Mouse (Mus musculus) Patski (cell line): ENCODE data around the gene Cpeb3. TPM values are rescaled to one million over a fixed set of nuclear protein-coding genes. Genes with fewer than 3 reads are reported as not detected.
"Not testable (repeated sequence)": the region's sequence is repeated elsewhere in the genome, so short reads cannot be mapped to it uniquely, and the experiment has no call there.

Experiments used
- ATAC-seq: fragments of 100-300 bp; one replicate; pipeline ENCODE4 v1.8.0; 2021
- CTCF ChIA-PET: fragments of 350-600 bp; sonication (Branson Sonifier 250); formaldehyde crosslinking; loops from one replicate; lab custom pipeline; 2022; ENCODE audit warnings: inconsistent platforms; lab: Charles Lee
- POLR2A ChIA-PET: fragments of 350-600 bp; sonication (Branson Sonifier 250); formaldehyde crosslinking; loops from one replicate; lab custom pipeline; 2022; ENCODE audit warnings: antibody characterized with exemption, inconsistent platforms; lab: Charles Lee
- DNase-seq: peaks from one replicate; pipeline ENCODE4 v3.0.0-alpha.2; 2011; ENCODE audit warnings: low read depth, low spot score
- H3K27me3 ChIP-seq: fragments of 371-371 bp; one replicate; pipeline ENCODE4 v1.5.1; 2021
- CTCF ChIP-seq: fragments of 100-300 bp; IDR thresholded peaks from one replicate; pipeline ENCODE4 v1.5.1; 2021
- in situ Hi-C: fragments of 300-500 bp; cut with MboI; formaldehyde crosslinking; loops from 3 replicates; pipeline ENCODE4 v1.11.1; 2018; ENCODE audit warnings: low pct_unique_long_range_greater_than_20kb, mixed read lengths
- polyA plus RNA-seq: library from polyadenylated mRNA; unstranded; gene quantifications from one replicate; pipeline ENCODE4 v1.2.3, GENCODE M21; 2021

The Cpeb3 gene
- polyA plus RNA-seq, 1 experiment from 2014 or later = 8.9 TPM

- DNase-seq (peak; percentile 39), ATAC-seq (peak; percentile 89)
- TF ChIP-seq CTCF = peak; percentile 45
- ChIA-PET CTCF (interaction anchor here (0.6 to 1.2 kb wide), 2 partner anchors 153 to 181 kb away, joined by 3 read pairs; no protein-coding TSS in a partner anchor), POLR2A (interaction anchor here (0.8 to 2.0 kb wide), 3 partner anchors 14 to 32 kb away, joined by 3 to 7 read pairs (median 4); no protein-coding TSS in a partner anchor)
- in situ Hi-C loops = no loop called here
- no peaks in the 10 kb centered on the region for H3K27me3 ChIP-seq
Observed at GRCm38 (mm10) chr19:37207303-37208175, 862 bp downstream of the Cpeb3 start, which contains the start of gene March5. TSS of gene March5 (plus strand) at chr19:37207543.

GRCm38 (mm10) chr19:37206641-37207302, 1.6 kb downstream of the Cpeb3 start:
- H3K27me3 ChIP-seq = no peaks in the 10 kb centered on the region
- DNase-seq (peak; percentile 6), ATAC-seq (peak; percentile 51)
- no peak for TF ChIP-seq CTCF
- in situ Hi-C loops = no loop called here
- CTCF ChIA-PET = interaction anchor here (0.6 to 1.9 kb wide), 5 partner anchors 14 to 180 kb away, joined by 3 to 7 read pairs (median 3); no protein-coding TSS in a partner anchor
- POLR2A ChIA-PET = interaction anchor here (0.8 to 2.0 kb wide), 3 partner anchors 13 to 31 kb away, joined by 3 to 7 read pairs (median 4); no protein-coding TSS in a partner anchor

GRCm38 (mm10) chr19:37205155-37205554, 3.2 kb downstream of the Cpeb3 start:
- in situ Hi-C loops, DNase-seq, ATAC-seq, H3K27me3 ChIP-seq: not testable (repeated sequence)
- ChIA-PET CTCF (interaction anchor here (1.1 to 1.9 kb wide), 2 partner anchors 12 to 18 kb away, joined by 4 to 7 read pairs; no protein-coding TSS in a partner anchor), POLR2A (interaction anchor here (0.9 to 1.5 kb wide), 2 partner anchors 31 to 171 kb away, joined by 4 read pairs; no protein-coding TSS in a partner anchor)

GRCm38 (mm10) chr19:37203371-37203770, 5.0 kb downstream of the Cpeb3 start:
- no peak for TF ChIP-seq CTCF
- ATAC-seq (no peak), DNase-seq (no peak)
- ChIA-PET POLR2A (no interaction called here), CTCF (no interaction called here)
- in situ Hi-C loops = no loop called here
- no peaks in the 10 kb centered on the region for H3K27me3 ChIP-seq

GRCm38 (mm10) chr19:37199889-37200288, 8.5 kb downstream of the Cpeb3 start:
- DNase-seq (no peak), ATAC-seq (no peak)
- ChIA-PET CTCF (no interaction called here), POLR2A (no interaction called here)
- no peaks in the 10 kb centered on the region for H3K27me3 ChIP-seq
- TF ChIP-seq CTCF = no peak
- in situ Hi-C loops = no loop called here

GRCm38 (mm10) chr19:37198165-37198880, 10.1 kb downstream of the Cpeb3 start:
- ATAC-seq (no peak), DNase-seq (no peak)
- no peak for TF ChIP-seq CTCF
- in situ Hi-C loops = no loop called here
- H3K27me3 ChIP-seq = no peaks in the 10 kb centered on the region
- CTCF ChIA-PET = no interaction called here
- POLR2A ChIA-PET = no interaction called here

- ChIA-PET CTCF (interaction anchor here (1.0 to 2.2 kb wide), 4 partner anchors 10 to 23 kb away, joined by 3 to 4 read pairs (median 4); no protein-coding TSS in a partner anchor), POLR2A (interaction anchor here (2.8 kb wide), 1 partner anchor 14 kb away, joined by 7 read pairs; the partner anchor contains the start of gene March5)
- in situ Hi-C loops = no loop called here
- peak; percentile 21 for ATAC-seq
- no peak for TF ChIP-seq CTCF
- DNase-seq = no peak
- H3K27me3 ChIP-seq = no peaks in the 10 kb centered on the region
Observed at GRCm38 (mm10) chr19:37192475-37193058, 15.8 kb downstream of the Cpeb3 start.

- no peak for ATAC-seq
- DNase-seq = no peak
- no peak for TF ChIP-seq CTCF
- in situ Hi-C loops = no loop called here
- ChIA-PET CTCF (no interaction called here), POLR2A (no interaction called here)
- H3K27me3 ChIP-seq = no peaks in the 10 kb centered on the region
Observed at GRCm38 (mm10) chr19:37188366-37188948, 19.9 kb downstream of the Cpeb3 start.
